Mouse (Mus musculus): ENCODE data around the gene Tgfb1. TPM values are rescaled to one million over a fixed set of nuclear protein-coding genes. Genes with fewer than 3 reads are reported as not detected.

The Tgfb1 gene
- polyA plus RNA-seq, 1 experiment from 2014 or later, result 14.2 TPM

GRCm38 (mm10) chr7:25676085-25676781 lies 10.6 kb upstream of the Tgfb1 start:
- Histone ChIP-seq H3K27ac (no peak overlapping the region), H3K4me2 (no peak overlapping the region), H3K4me3 (no peak overlapping the region), H3K9me3 (replicated peaks) (0 out of 2 replicates have a peak, but pooled peaks cover 4% of the 10 kb centered on the region), H3K27me3 (replicated peaks) (peaks cover 42% of the 10 kb centered on the region), H3K4me1 (peaks cover 41% of the 10 kb centered on the region), H3K9ac (no peak overlapping the region), H3K36me3 (no peaks in the 10 kb centered on the region)
- 72% methylated on average over 15 of the region's 15 CpGs for WGBS (ENCODE audit: insufficient replicate concordance)
- no peak for ATAC-seq

- WGBS (ENCODE audit: insufficient replicate concordance), result 87% methylated on average over 7 of the region's 7 CpGs
- ATAC-seq, result no peak
- Histone ChIP-seq H3K9me3 (replicated peaks) (0 out of 2 replicates have a peak, but pooled peaks cover 4% of the 10 kb centered on the region), H3K27me3 (replicated peaks) (peaks cover 42% of the 10 kb centered on the region), H3K4me1 (peaks cover 49% of the 10 kb centered on the region), H3K4me3 (no peak overlapping the region), H3K4me2 (no peak overlapping the region), H3K27ac (no peak overlapping the region), H3K36me3 (no peaks in the 10 kb centered on the region), H3K9ac (no peak overlapping the region)
Measured at GRCm38 (mm10) chr7:25677013-25677412, 9.8 kb upstream of the Tgfb1 start.

- Histone ChIP-seq H3K27me3 (replicated peaks) (peaks cover 21% of the 10 kb centered on the region), H3K27ac (peak overlapping the region; percentile 91), H3K36me3 (peaks cover 9% of the 10 kb centered on the region), H3K4me1 (peaks cover 69% of the 10 kb centered on the region), H3K9me3 (replicated peaks) (no peaks in the 10 kb centered on the region), H3K4me3 (peak overlapping the region; percentile 67), H3K9ac (peak overlapping the region; percentile 59), H3K4me2 (peak overlapping the region; percentile 81)
- 9% methylated on average over 6 of the region's 6 CpGs for WGBS (ENCODE audit: insufficient replicate concordance)
- no peak for ATAC-seq
Measured at GRCm38 (mm10) chr7:25679971-25680370, 6.8 kb upstream of the Tgfb1 start.

GRCm38 (mm10) chr7:25680514-25681258 lies 6.1 kb upstream of the Tgfb1 start, which contains the start of gene B9d2:
B9d2 (plus strand) TSS chr7:25680780.
- peaks cover 71% of the 10 kb centered on the region for H3K4me1 ChIP-seq
- H3K36me3 ChIP-seq, result peaks cover 9% of the 10 kb centered on the region
- peak within 1 kb of the TSS; percentile 67 for H3K4me3 ChIP-seq
- H3K4me2 ChIP-seq, result peak within 1 kb of the TSS; percentile 81
- ATAC-seq, result peak; percentile 94
- peaks cover 14% of the 10 kb centered on the region for H3K27me3 ChIP-seq (replicated peaks)
- H3K9me3 ChIP-seq (replicated peaks), result no peaks in the 10 kb centered on the region
- H3K9ac ChIP-seq, result peak within 1 kb of the TSS; percentile 64
- under 1% methylated on average over 46 of the region's 46 CpGs for WGBS (ENCODE audit: insufficient replicate concordance)
- H3K27ac ChIP-seq, result peak within 1 kb of the TSS; percentile 91

- Histone ChIP-seq H3K27me3 (replicated peaks) (peaks cover 5% of the 10 kb centered on the region), H3K4me2 (peak overlapping the region; percentile 81), H3K4me3 (peak overlapping the region; percentile 67), H3K27ac (peak overlapping the region; percentile 91), H3K4me1 (peaks cover 80% of the 10 kb centered on the region), H3K9me3 (replicated peaks) (no peaks in the 10 kb centered on the region), H3K36me3 (peaks cover 9% of the 10 kb centered on the region), H3K9ac (peak overlapping the region; percentile 60)
- ATAC-seq, result no peak
- 28% methylated on average over 15 of the region's 15 CpGs for WGBS (ENCODE audit: insufficient replicate concordance)
Measured at GRCm38 (mm10) chr7:25681341-25682231, 5.2 kb upstream of the Tgfb1 start.

GRCm38 (mm10) chr7:25683474-25684180 lies 3.2 kb upstream of the Tgfb1 start:
- peak; percentile 10 for ATAC-seq
- Histone ChIP-seq H3K9me3 (replicated peaks) (no peaks in the 10 kb centered on the region), H3K4me2 (peak overlapping the region; percentile 81), H3K27me3 (replicated peaks) (no peaks in the 10 kb centered on the region), H3K9ac (peak overlapping the region; percentile 46), H3K27ac (peak overlapping the region; percentile 91), H3K36me3 (peaks cover 9% of the 10 kb centered on the region), H3K4me1 (peaks cover 86% of the 10 kb centered on the region), H3K4me3 (peak overlapping the region; percentile 6; the same call in 1 of the 2 replicates)
- 13% methylated on average over 7 of the region's 7 CpGs for WGBS (ENCODE audit: insufficient replicate concordance)

GRCm38 (mm10) chr7:25684659-25685058 lies 2.1 kb upstream of the Tgfb1 start:
- no peak overlapping the region for H3K4me2 ChIP-seq
- peak overlapping the region; percentile 95; the same call in 1 of the 2 replicates for H3K27ac ChIP-seq
- ATAC-seq, result no peak
- H3K4me1 ChIP-seq, result peaks cover 85% of the 10 kb centered on the region
- no peak overlapping the region for H3K9ac ChIP-seq
- no peaks in the 10 kb centered on the region for H3K9me3 ChIP-seq (replicated peaks)
- WGBS (ENCODE audit: insufficient replicate concordance), result 84% methylated on average over 6 of the region's 6 CpGs
- no peaks in the 10 kb centered on the region for H3K27me3 ChIP-seq (replicated peaks)
- peaks cover 9% of the 10 kb centered on the region for H3K36me3 ChIP-seq
- no peak overlapping the region for H3K4me3 ChIP-seq

GRCm38 (mm10) chr7:25685926-25686470 lies 804 bp upstream of the Tgfb1 start:
- Histone ChIP-seq H3K27ac (peak overlapping the region; percentile 95), H3K36me3 (peaks cover 16% of the 10 kb centered on the region), H3K9ac (peak overlapping the region; percentile 87), H3K4me3 (peak overlapping the region; percentile 83), H3K4me1 (peaks cover 90% of the 10 kb centered on the region), H3K27me3 (replicated peaks) (no peaks in the 10 kb centered on the region), H3K9me3 (replicated peaks) (no peaks in the 10 kb centered on the region), H3K4me2 (peak overlapping the region; percentile 97)
- no peak for ATAC-seq
- WGBS (ENCODE audit: insufficient replicate concordance), result 48% methylated on average over 21 of the region's 21 CpGs

- Histone ChIP-seq H3K27me3 (replicated peaks) (no peaks in the 10 kb centered on the region), H3K4me1 (peaks cover 86% of the 10 kb centered on the region), H3K4me2 (peak overlapping the region; percentile 97), H3K36me3 (peaks cover 27% of the 10 kb centered on the region), H3K27ac (peak overlapping the region; percentile 95), H3K4me3 (peak overlapping the region; percentile 83), H3K9ac (peak overlapping the region; percentile 87), H3K9me3 (replicated peaks) (no peaks in the 10 kb centered on the region)
- under 1% methylated on average over 47 of the region's 47 CpGs for WGBS (ENCODE audit: insufficient replicate concordance)
- ATAC-seq, result no peak; the same call in 1 of the 2 replicates
Measured at GRCm38 (mm10) chr7:25687811-25688401, 1.1 kb downstream of the Tgfb1 start.

- Histone ChIP-seq H3K4me2 (peak overlapping the region; percentile 97), H3K27me3 (replicated peaks) (no peaks in the 10 kb centered on the region), H3K9me3 (replicated peaks) (no peaks in the 10 kb centered on the region), H3K4me1 (peaks cover 75% of the 10 kb centered on the region), H3K4me3 (peak overlapping the region; percentile 83), H3K36me3 (peaks cover 32% of the 10 kb centered on the region), H3K27ac (peak overlapping the region; percentile 95), H3K9ac (peak overlapping the region; percentile 87)
- WGBS (ENCODE audit: insufficient replicate concordance), result under 1% methylated on average over 47 of the region's 52 CpGs
- peak; percentile 80 for ATAC-seq
Measured at GRCm38 (mm10) chr7:25688810-25689586, 2.2 kb downstream of the Tgfb1 start.

Measured in liver, embryonic 12.5 days (tissue).